Mouse (Mus musculus): Measurements from ENCODE around the gene Poln. TPM values are rescaled to one million over a fixed set of nuclear protein-coding genes. Genes with fewer than 3 reads are reported as not detected.

Poln gene
- total RNA-seq (2021) (1 to 10 TPM; 7.0 TPM), polyA plus RNA-seq (2012; rRNA removed) (3.4 and 4.3 TPM in 2 replicates)
- long read RNA-seq, partial matches to known transcripts, result 0 of 1 reads
- long read RNA-seq, other reads (novel, unspliced or antisense), result 1 of 1 reads

- Histone ChIP-seq H3K4me3 (peak within 1 kb of the TSS; percentile 91), H3K27me3 (ENCODE audit: control insufficient read depth, insufficient read depth, low read length) (no peaks in the 10 kb centered on the region), H3K4me1 (ENCODE audit: control insufficient read depth, insufficient read depth, low read length) (peaks cover 5% of the 10 kb centered on the region; the same call in 1 of the 2 replicates), H3K36me3 (ENCODE audit: control insufficient read depth, insufficient read depth, low read length) (peaks cover 9% of the 10 kb centered on the region), H3K79me2 (replicated peaks; ENCODE audit: control insufficient read depth, insufficient read depth, low read length) (no peaks in the 10 kb centered on the region), H3K27ac (peak within 1 kb of the TSS; percentile 86), H3K9ac (ENCODE audit: low read depth, low read length) (peak within 1 kb of the TSS; percentile 99)
- DNase-seq, result peak; percentile 97 to 98
- under 1% methylated on average over 57 of the region's 57 CpGs for WGBS
- intact Hi-C loops (cut with DNase I), result loop anchor here (5.0 kb wide), 1 partner anchor 198 kb away; the partner anchor contains the start of gene Fam193a
- TF ChIP-seq CTCF (IDR thresholded peaks at IDR 0.05) (peak; percentile 33), POLR2A (IDR thresholded peaks at IDR 0.05; ENCODE audit: insufficient read depth, low read depth, low read length) (peak; percentile 96), EP300 (IDR thresholded peaks at IDR 0.05; ENCODE audit: insufficient read depth, low read depth, low read length) (0 out of 2 replicates have a peak, but pooled peaks have one; percentile 30)
Measured at GRCm38 (mm10) chr5:34168950-34169891, at the start of gene Poln, which contains the start of gene Haus3. TSS of gene Poln (minus strand) at chr5:34169448. TSS of gene Haus3 (minus strand) at chr5:34169527.

DNA sequence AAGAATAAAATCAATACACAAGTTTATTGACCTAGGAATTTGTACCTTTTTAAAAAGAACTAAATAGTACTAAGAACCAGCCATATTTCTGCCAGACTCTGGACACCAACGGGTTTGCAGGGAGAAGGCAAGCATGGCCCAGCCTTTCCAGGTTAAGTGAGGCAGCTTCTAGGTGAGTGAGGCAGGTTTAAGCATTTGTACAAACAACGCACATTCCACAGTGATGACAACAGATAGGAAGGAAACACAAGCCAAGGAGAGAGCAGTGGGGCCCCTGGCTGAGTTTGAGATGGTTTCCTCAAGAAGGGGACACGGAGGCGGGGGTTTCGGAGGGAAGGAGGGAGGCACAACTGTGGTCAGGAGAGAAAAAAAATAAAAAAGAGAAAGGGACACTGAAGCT, 49.4 kb upstream of the Poln start:
- intact Hi-C loops (cut with DNase I), result no loop called here
- no peaks in the 10 kb centered on the region for H3K27me3 ChIP-seq (ENCODE audit: control insufficient read depth, insufficient read depth, low read length)
- H3K4me3 ChIP-seq, result no peak overlapping the region
- WGBS, result 64% methylated on average over 5 of the region's 5 CpGs
- no peaks in the 10 kb centered on the region for H3K36me3 ChIP-seq (ENCODE audit: control insufficient read depth, insufficient read depth, low read length)
- no peak overlapping the region for H3K9ac ChIP-seq (ENCODE audit: low read depth, low read length)
- no peak for DNase-seq
- no peaks in the 10 kb centered on the region for H3K79me2 ChIP-seq (replicated peaks; ENCODE audit: control insufficient read depth, insufficient read depth, low read length)
- no peaks in the 10 kb centered on the region for H3K4me1 ChIP-seq (ENCODE audit: control insufficient read depth, insufficient read depth, low read length)
- TF ChIP-seq EP300 (IDR thresholded peaks at IDR 0.05; ENCODE audit: insufficient read depth, low read depth, low read length) (no peak), POLR2A (IDR thresholded peaks at IDR 0.05; ENCODE audit: insufficient read depth, low read depth, low read length) (no peak), CTCF (IDR thresholded peaks at IDR 0.05) (no peak)
- H3K27ac ChIP-seq, result no peak overlapping the region

DNA sequence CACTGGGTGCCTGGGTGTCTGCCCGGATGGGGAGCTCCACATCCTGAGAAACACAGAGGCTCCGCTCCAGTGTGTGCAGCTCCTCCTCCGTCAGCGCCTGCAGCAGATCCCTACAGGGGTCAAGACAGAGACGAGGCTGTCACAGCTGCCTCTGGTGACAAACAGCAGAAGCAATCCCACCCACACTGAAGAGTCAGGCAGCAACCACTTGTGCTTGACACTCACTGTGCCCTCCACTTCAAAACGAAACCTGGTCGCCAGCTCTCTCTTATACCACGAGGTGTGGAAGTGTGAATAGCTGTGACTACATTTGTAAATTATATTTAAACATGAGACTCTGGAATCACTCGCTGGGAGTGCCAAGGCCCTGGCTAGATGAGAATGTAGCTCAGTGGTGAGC, 48.5 kb upstream of the Poln start:
- WGBS, result 35% methylated on average over 9 of the region's 9 CpGs
- Histone ChIP-seq H3K27ac (no peak overlapping the region), H3K4me1 (ENCODE audit: control insufficient read depth, insufficient read depth, low read length) (no peaks in the 10 kb centered on the region), H3K79me2 (replicated peaks; ENCODE audit: control insufficient read depth, insufficient read depth, low read length) (no peaks in the 10 kb centered on the region), H3K9ac (ENCODE audit: low read depth, low read length) (no peak overlapping the region), H3K4me3 (no peak overlapping the region), H3K36me3 (ENCODE audit: control insufficient read depth, insufficient read depth, low read length) (no peaks in the 10 kb centered on the region), H3K27me3 (ENCODE audit: control insufficient read depth, insufficient read depth, low read length) (no peaks in the 10 kb centered on the region)
- no peak for DNase-seq
- intact Hi-C loops (cut with DNase I), result no loop called here
- TF ChIP-seq EP300 (IDR thresholded peaks at IDR 0.05; ENCODE audit: insufficient read depth, low read depth, low read length) (0 out of 2 replicates have a peak, but pooled peaks have one; percentile 30), CTCF (IDR thresholded peaks at IDR 0.05) (no peak)

- DNase-seq, result no peak
- no peaks in the 10 kb centered on the region for H3K79me2 ChIP-seq (replicated peaks; ENCODE audit: control insufficient read depth, insufficient read depth, low read length)
- WGBS, result 86% methylated on average over 7 of the region's 7 CpGs
- H3K27me3 ChIP-seq (ENCODE audit: control insufficient read depth, insufficient read depth, low read length), result no peaks in the 10 kb centered on the region
- TF ChIP-seq EP300 (IDR thresholded peaks at IDR 0.05; ENCODE audit: insufficient read depth, low read depth, low read length), result no peak
- no peak for TF ChIP-seq POLR2A (IDR thresholded peaks at IDR 0.05; ENCODE audit: insufficient read depth, low read depth, low read length)
- no peak for TF ChIP-seq CTCF (IDR thresholded peaks at IDR 0.05)
- H3K4me1 ChIP-seq (ENCODE audit: control insufficient read depth, insufficient read depth, low read length), result no peaks in the 10 kb centered on the region
- no peak overlapping the region for H3K27ac ChIP-seq
- H3K4me3 ChIP-seq, result no peak overlapping the region
- intact Hi-C loops (cut with DNase I), result no loop called here
- no peaks in the 10 kb centered on the region for H3K36me3 ChIP-seq (ENCODE audit: control insufficient read depth, insufficient read depth, low read length)
- H3K9ac ChIP-seq (ENCODE audit: low read depth, low read length), result no peak overlapping the region
Measured at GRCm38 (mm10) chr5:34216025-34216424, 46.8 kb upstream of the Poln start.

- Histone ChIP-seq H3K79me2 (replicated peaks; ENCODE audit: control insufficient read depth, insufficient read depth, low read length) (no peaks in the 10 kb centered on the region), H3K27me3 (ENCODE audit: control insufficient read depth, insufficient read depth, low read length) (no peaks in the 10 kb centered on the region), H3K36me3 (ENCODE audit: control insufficient read depth, insufficient read depth, low read length) (no peaks in the 10 kb centered on the region), H3K4me1 (ENCODE audit: control insufficient read depth, insufficient read depth, low read length) (no peaks in the 10 kb centered on the region), H3K27ac (no peak overlapping the region), H3K4me3 (no peak overlapping the region), H3K9ac (ENCODE audit: low read depth, low read length) (no peak overlapping the region)
- no peak for DNase-seq
- no peak for TF ChIP-seq CTCF (IDR thresholded peaks at IDR 0.05)
- no peak for TF ChIP-seq POLR2A (IDR thresholded peaks at IDR 0.05; ENCODE audit: insufficient read depth, low read depth, low read length)
- no peak for TF ChIP-seq EP300 (IDR thresholded peaks at IDR 0.05; ENCODE audit: insufficient read depth, low read depth, low read length)
- intact Hi-C loops (cut with DNase I), result loop anchor here (5.0 kb wide), 1 partner anchor 429 kb away; no protein-coding TSS in a partner anchor
- 51% methylated on average over 8 of the region's 8 CpGs for WGBS
Measured at GRCm38 (mm10) chr5:34213659-34214058, 44.4 kb upstream of the Poln start.
